Mouse (Mus musculus): ENCODE data around the gene Mid1.

GRCm38 (mm10) chrX:169868223-169868622, 183.2 kb downstream of the Mid1 start:
- TF ChIP-seq CTCF (IDR thresholded peaks at IDR 0.05; ENCODE audit: low read depth, low read length) = no peak
- no peak for TF ChIP-seq TAL1 (conservative IDR thresholded peaks at IDR 0.05; ENCODE audit: low read depth, low read length)
- TF ChIP-seq GATA1 (IDR thresholded peaks at IDR 0.05; ENCODE audit: borderline replicate concordance, low read length) = no peak
